Mouse (Mus musculus) ES-Bruce4 (cell line): ENCODE results near the gene H3f3b. TPM values are rescaled to one million over a fixed set of nuclear protein-coding genes. Genes with fewer than 3 reads are reported as not detected.

ENCODE experiments used
- H3K27ac ChIP-seq: 2 replicates; pipeline ENCODE4 v1.5.1; 2012; ENCODE audit warnings: low read length, inconsistent platforms; ENCODE audit not compliant: insufficient read depth
- H3K27me3 ChIP-seq: 2 replicates; pipeline ENCODE4 v1.6.1; 2012; ENCODE audit warnings: mild to moderate bottlenecking, low read length, inconsistent platforms; ENCODE audit not compliant: control insufficient read depth, poor library complexity, insufficient read depth, severe bottlenecking
- H3K36me3 ChIP-seq: 2 replicates; pipeline ENCODE4 v1.6.1; 2012; ENCODE audit warnings: inconsistent platforms, mild to moderate bottlenecking, low read length, moderate library complexity; ENCODE audit not compliant: control insufficient read depth, poor library complexity, insufficient read depth, severe bottlenecking
- H3K4me1 ChIP-seq: one replicate; pipeline ENCODE4 v1.8.1; 2011; ENCODE audit warnings: low read length; ENCODE audit not compliant: control insufficient read depth, insufficient read depth
- H3K4me3 ChIP-seq: 2 replicates; pipeline ENCODE4 v1.5.1; 2011; ENCODE audit warnings: low read depth, mild to moderate bottlenecking, low read length
- H3K9ac ChIP-seq: 2 replicates; pipeline ENCODE4 v1.6.1; 2012; ENCODE audit warnings: low read depth, mild to moderate bottlenecking, inconsistent platforms; ENCODE audit not compliant: poor library complexity, severe bottlenecking
- H3K9me3 ChIP-seq: replicated peaks from 2 replicates; pipeline ENCODE4 v1.6.1; 2012; ENCODE audit warnings: mild to moderate bottlenecking, low read length, inconsistent platforms; ENCODE audit not compliant: control insufficient read depth, poor library complexity, insufficient read depth, severe bottlenecking
- CTCF ChIP-seq: IDR thresholded peaks from one replicate; pipeline ENCODE4 v1.8.1; 2011; ENCODE audit warnings: low read depth, low read length
- EP300 ChIP-seq: IDR thresholded peaks from 2 replicates; pipeline ENCODE4 v1.6.1; 2011; ENCODE audit warnings: low read depth, low read length; ENCODE audit not compliant: insufficient read depth
- POLR2A ChIP-seq: IDR thresholded peaks from one replicate; pipeline ENCODE4 v1.8.1; 2011; ENCODE audit warnings: low read length; ENCODE audit not compliant: insufficient read depth
- polyA plus RNA-seq: library from polyadenylated mRNA; stranded (reverse); fragments of >200 nt; gene quantifications from 2 replicates; pipeline ENCODE4 v1.2.4, GENCODE M21; 2011; ENCODE audit warnings: low read depth; ENCODE audit not compliant: missing spikeins, insufficient read depth, insufficient read length

H3f3b gene
- polyA plus RNA-seq, 1 experiment: 457 TPM

- H3K27ac ChIP-seq: no peak overlapping the region
- H3K4me1 ChIP-seq: no peaks in the 10 kb centered on the region
- no peak overlapping the region for H3K4me3 ChIP-seq
- no peak for TF ChIP-seq POLR2A
- no peak for TF ChIP-seq EP300
- TF ChIP-seq CTCF: no peak
- H3K36me3 ChIP-seq: no peaks in the 10 kb centered on the region
- no peak overlapping the region for H3K9ac ChIP-seq
- no peaks in the 10 kb centered on the region for H3K9me3 ChIP-seq
- no peaks in the 10 kb centered on the region for H3K27me3 ChIP-seq
Measured at GRCm38 (mm10) chr11:115995256-115995655, 32.5 kb downstream of the H3f3b start.

GRCm38 (mm10) chr11:115992098-115992497 lies 35.7 kb downstream of the H3f3b start:
- TF ChIP-seq EP300: no peak
- TF ChIP-seq POLR2A: no peak
- TF ChIP-seq CTCF: no peak
- Histone ChIP-seq H3K36me3 (no peaks in the 10 kb centered on the region), H3K4me3 (no peak overlapping the region), H3K9me3 (no peaks in the 10 kb centered on the region), H3K27ac (no peak overlapping the region), H3K27me3 (no peaks in the 10 kb centered on the region), H3K4me1 (no peaks in the 10 kb centered on the region), H3K9ac (no peak overlapping the region)

GRCm38 (mm10) chr11:115989686-115990085 lies 38.1 kb downstream of the H3f3b start:
- H3K4me3 ChIP-seq: peak overlapping the region; percentile 57
- no peaks in the 10 kb centered on the region for H3K4me1 ChIP-seq
- peak overlapping the region; percentile 45 for H3K9ac ChIP-seq
- no peak overlapping the region for H3K27ac ChIP-seq
- H3K36me3 ChIP-seq: no peaks in the 10 kb centered on the region
- H3K9me3 ChIP-seq: no peaks in the 10 kb centered on the region
- TF ChIP-seq CTCF (no peak), EP300 (no peak), POLR2A (no peak)
- H3K27me3 ChIP-seq: no peaks in the 10 kb centered on the region

- no peak for TF ChIP-seq EP300
- TF ChIP-seq POLR2A: no peak
- TF ChIP-seq CTCF: no peak
- Histone ChIP-seq H3K4me1 (no peaks in the 10 kb centered on the region), H3K27ac (no peak overlapping the region), H3K4me3 (no peak overlapping the region), H3K9ac (no peak overlapping the region), H3K27me3 (no peaks in the 10 kb centered on the region), H3K36me3 (no peaks in the 10 kb centered on the region), H3K9me3 (no peaks in the 10 kb centered on the region)
Measured at GRCm38 (mm10) chr11:115983291-115983690, 44.5 kb downstream of the H3f3b start.

- Histone ChIP-seq H3K27me3 (no peaks in the 10 kb centered on the region), H3K9ac (no peak overlapping the region), H3K4me1 (no peaks in the 10 kb centered on the region), H3K27ac (no peak overlapping the region), H3K9me3 (no peaks in the 10 kb centered on the region), H3K4me3 (no peak overlapping the region), H3K36me3 (no peaks in the 10 kb centered on the region)
- TF ChIP-seq EP300 (no peak), POLR2A (no peak), CTCF (no peak)
Measured at GRCm38 (mm10) chr11:115982472-115982871, 45.3 kb downstream of the H3f3b start.

GRCm38 (mm10) chr11:115975544-115975943 lies 52.2 kb downstream of the H3f3b start:
- H3K9ac ChIP-seq: peak overlapping the region; percentile 71

GRCm38 (mm10) chr11:115975083-115975420 lies 52.7 kb downstream of the H3f3b start:
- Histone ChIP-seq H3K9ac (peak overlapping the region; percentile 71), H3K27me3 (no peaks in the 10 kb centered on the region), H3K36me3 (no peaks in the 10 kb centered on the region), H3K4me3 (peak overlapping the region; percentile 66), H3K4me1 (peaks cover 4% of the 10 kb centered on the region), H3K9me3 (no peaks in the 10 kb centered on the region), H3K27ac (no peak overlapping the region)
- TF ChIP-seq EP300 (no peak), CTCF (no peak), POLR2A (no peak)

More at GRCm38 (mm10) chr11:115975544-115975943, 52.2 kb downstream of the H3f3b start:
- no peaks in the 10 kb centered on the region for H3K36me3 ChIP-seq
- TF ChIP-seq CTCF: no peak
- TF ChIP-seq EP300: no peak
- no peak for TF ChIP-seq POLR2A
- peak overlapping the region; percentile 66 for H3K4me3 ChIP-seq
- no peaks in the 10 kb centered on the region for H3K27me3 ChIP-seq
- peaks cover 3% of the 10 kb centered on the region for H3K4me1 ChIP-seq
- H3K9me3 ChIP-seq: no peaks in the 10 kb centered on the region
- H3K27ac ChIP-seq: no peak overlapping the region
